Mouse (Mus musculus): ENCODE measurements around the gene Spef2.

Gene Spef2

GRCm38 (mm10) chr15:9535200-9535599 lies 213.5 kb downstream of the Spef2 start:
- no peak for DNase-seq (ENCODE audit: low spot score)

DNA sequence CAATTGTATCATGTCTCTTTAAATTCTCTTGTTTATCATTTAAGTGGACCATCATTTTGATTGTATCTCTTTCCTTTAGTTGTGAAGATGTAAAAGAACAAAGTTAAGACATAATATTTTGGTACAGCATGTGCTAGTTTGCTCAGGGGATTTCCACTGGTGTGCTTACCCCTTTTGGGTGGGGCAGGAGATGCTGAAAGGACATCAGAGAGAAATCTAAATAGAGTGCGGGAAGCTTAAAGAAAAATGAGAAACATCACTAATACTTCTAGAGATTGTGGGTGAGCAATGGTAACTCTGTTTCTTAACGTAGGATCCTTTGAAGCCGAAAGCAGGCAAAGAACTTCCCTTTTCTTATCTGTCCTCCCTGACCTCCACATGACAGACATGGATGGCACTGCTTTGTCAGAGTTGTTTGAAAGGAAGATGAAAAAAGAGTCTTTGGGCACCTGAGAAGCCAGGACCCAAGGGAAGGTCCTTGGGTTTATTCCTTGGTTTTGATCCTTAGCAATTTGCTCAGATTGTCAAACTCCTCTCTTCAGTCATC lies 215.2 kb downstream of the Spef2 start:
- DNase-seq (ENCODE audit: low spot score), result no peak

DNA sequence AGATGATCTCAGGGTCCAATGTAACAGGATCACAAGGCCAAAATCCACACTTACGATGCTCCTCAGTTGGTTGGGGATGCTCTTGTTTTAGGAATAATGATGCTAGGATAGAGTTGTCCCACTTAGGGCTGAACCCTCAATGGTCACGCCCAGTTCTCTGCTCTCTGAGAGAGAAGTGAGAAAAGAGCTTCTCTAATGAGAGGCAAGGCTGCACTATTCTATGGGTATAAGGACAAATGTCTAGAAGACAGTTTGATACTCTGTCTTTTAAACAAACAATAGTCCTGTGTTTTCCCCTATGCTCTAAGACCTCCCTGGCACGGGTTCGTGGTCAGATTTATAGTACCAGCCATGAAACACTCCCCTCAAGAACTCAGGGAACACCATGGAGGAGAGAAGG lies 218.6 kb downstream of the Spef2 start, which contains the start of gene Il7r:
Gene Il7r, minus strand, starts transcription at position 101 of the 400 bp plus-strand sequence.
- DNase-seq (ENCODE audit: low spot score), result no peak

- no peak for DNase-seq (ENCODE audit: low spot score)
Measured at GRCm38 (mm10) chr15:9529646-9530045, 219.0 kb downstream of the Spef2 start.

Data from ovary, postnatal 10 days (tissue).